Mouse (Mus musculus) embryonic fibroblast, embryonic 13.5 days (primary cell): ENCODE results near the gene Kif1c.

Source experiments
- CTCF ChIP-seq: IDR thresholded peaks from 2 replicates; pipeline ENCODE4 v1.5.1; 2011; ENCODE audit warnings: mild to moderate bottlenecking, control low read depth, low read length, moderate library complexity, borderline replicate concordance; ENCODE audit not compliant: insufficient read depth
- POLR2A ChIP-seq: IDR thresholded peaks from 2 replicates; pipeline ENCODE4 v1.6.1; 2011; ENCODE audit warnings: low read depth, mild to moderate bottlenecking, control low read depth, low read length, moderate library complexity

DNA sequence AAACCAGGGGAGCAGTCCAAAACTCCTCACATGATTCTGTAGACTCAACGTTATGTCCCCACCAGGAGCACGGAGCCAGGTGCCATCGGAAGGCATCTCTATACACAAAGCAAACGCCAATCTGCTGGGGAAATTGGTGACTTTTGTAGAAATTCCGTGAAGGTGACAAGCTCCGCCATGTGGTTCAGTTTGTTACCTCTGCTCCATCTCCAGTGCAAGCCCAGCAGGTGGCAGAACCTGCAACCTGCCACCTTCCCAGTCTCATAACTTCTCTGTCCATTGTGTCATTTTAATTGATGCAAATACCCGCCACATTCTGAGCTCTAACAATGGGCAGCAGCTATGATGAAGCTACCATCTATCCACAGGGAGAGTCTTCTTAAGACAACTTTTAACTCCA lies 54.6 kb downstream of the Kif1c start:
- TF ChIP-seq POLR2A (no peak), CTCF (no peak)
